Mouse (Mus musculus): ENCODE data around the gene Foxp1.

Gene Foxp1

GRCm38 (mm10) chr6:99441100-99441499 lies 81.4 kb downstream of the Foxp1 start:
- ATAC-seq (ENCODE audit: low TSS enrichment), result peak; percentile 76

GRCm38 (mm10) chr6:99440606-99441005 lies 81.9 kb downstream of the Foxp1 start:
- ATAC-seq (ENCODE audit: low TSS enrichment), result no peak; the same call in 1 of the 2 replicates

- no peak for ATAC-seq (ENCODE audit: low TSS enrichment)
Measured at GRCm38 (mm10) chr6:99439878-99440361, 82.6 kb downstream of the Foxp1 start.

- ATAC-seq (ENCODE audit: low TSS enrichment), result no peak
Measured at GRCm38 (mm10) chr6:99439214-99439877, 83.2 kb downstream of the Foxp1 start.

- ATAC-seq (ENCODE audit: low TSS enrichment), result no peak
Measured at GRCm38 (mm10) chr6:99436371-99436770, 86.2 kb downstream of the Foxp1 start.

GRCm38 (mm10) chr6:99435140-99435539 lies 87.4 kb downstream of the Foxp1 start:
- no peak for ATAC-seq (ENCODE audit: low TSS enrichment)

GRCm38 (mm10) chr6:99433006-99433405 lies 89.5 kb downstream of the Foxp1 start:
- no peak for ATAC-seq (ENCODE audit: low TSS enrichment)

- ATAC-seq (ENCODE audit: low TSS enrichment), result no peak
Measured at GRCm38 (mm10) chr6:99431941-99432340, 90.6 kb downstream of the Foxp1 start.

- ATAC-seq (ENCODE audit: low TSS enrichment), result no peak
Measured at GRCm38 (mm10) chr6:99430560-99430959, 92.0 kb downstream of the Foxp1 start.

- ATAC-seq (ENCODE audit: low TSS enrichment), result no peak
Measured at GRCm38 (mm10) chr6:99429378-99430131, 93.0 kb downstream of the Foxp1 start.

GRCm38 (mm10) chr6:99428961-99429360 lies 93.6 kb downstream of the Foxp1 start:
- ATAC-seq (ENCODE audit: low TSS enrichment), result no peak

- ATAC-seq (ENCODE audit: low TSS enrichment), result no peak
Measured at GRCm38 (mm10) chr6:99427301-99427700, 95.2 kb downstream of the Foxp1 start.

GRCm38 (mm10) chr6:99425044-99425443 lies 97.5 kb downstream of the Foxp1 start:
- no peak for ATAC-seq (ENCODE audit: low TSS enrichment)

- peak; percentile 54 for ATAC-seq (ENCODE audit: low TSS enrichment)
Measured at GRCm38 (mm10) chr6:99420666-99421065, 101.9 kb downstream of the Foxp1 start.

- no peak for ATAC-seq (ENCODE audit: low TSS enrichment)
Measured at GRCm38 (mm10) chr6:99412598-99412997, 109.9 kb downstream of the Foxp1 start.

GRCm38 (mm10) chr6:99409602-99410001 lies 112.9 kb downstream of the Foxp1 start:
- ATAC-seq (ENCODE audit: low TSS enrichment), result no peak

- ATAC-seq (ENCODE audit: low TSS enrichment), result no peak
Measured at GRCm38 (mm10) chr6:99408880-99409279, 113.6 kb downstream of the Foxp1 start.

- no peak for ATAC-seq (ENCODE audit: low TSS enrichment)
Measured at GRCm38 (mm10) chr6:99403755-99404390, 118.6 kb downstream of the Foxp1 start.

- no peak for ATAC-seq (ENCODE audit: low TSS enrichment)
Measured at GRCm38 (mm10) chr6:99402941-99403340, 119.6 kb downstream of the Foxp1 start.

GRCm38 (mm10) chr6:99402370-99402769 lies 120.2 kb downstream of the Foxp1 start:
- ATAC-seq (ENCODE audit: low TSS enrichment), result no peak

- ATAC-seq (ENCODE audit: low TSS enrichment), result no peak
Measured at GRCm38 (mm10) chr6:99401801-99402200, 120.7 kb downstream of the Foxp1 start.

- 0 out of 2 replicates have a peak, but pooled peaks have one; percentile 15 for ATAC-seq (ENCODE audit: low TSS enrichment)
Measured at GRCm38 (mm10) chr6:99401211-99401610, 121.3 kb downstream of the Foxp1 start.

GRCm38 (mm10) chr6:99395745-99396144 lies 126.8 kb downstream of the Foxp1 start:
- ATAC-seq (ENCODE audit: low TSS enrichment), result no peak

Data from frontal cortex, adult (tissue).